Mouse (Mus musculus): ENCODE data around the gene Tmem9b. TPM values are rescaled to one million over a fixed set of nuclear protein-coding genes. Genes with fewer than 3 reads are reported as not detected.

The Tmem9b gene
- total and polyA plus RNA-seq, 2 experiments from 2014 or later, result 159 to 308 TPM

DNA sequence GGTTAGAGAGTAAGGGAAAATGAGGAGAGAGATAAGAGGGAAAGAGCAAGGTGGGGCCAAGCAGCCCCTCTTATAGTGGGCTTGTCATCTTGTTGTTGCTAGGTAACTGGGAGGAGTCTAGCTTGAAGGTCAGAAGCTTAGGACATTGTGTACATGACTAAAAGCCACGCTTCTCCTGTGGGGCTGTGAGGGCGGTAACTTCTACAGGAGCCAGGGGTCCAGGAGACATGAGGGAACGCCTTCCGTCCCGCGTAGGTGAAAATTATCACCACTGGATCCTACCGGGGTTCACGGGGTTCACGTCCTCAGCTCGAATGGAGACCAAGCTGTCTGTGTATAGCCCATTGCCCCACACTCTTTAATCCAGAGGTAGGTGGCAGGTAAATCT lies 57.3 kb downstream of the Tmem9b start:
- 93% methylated on average over 10 of the region's 10 CpGs for WGBS
- TF ChIP-seq CTCF (IDR thresholded peaks at IDR 0.05; ENCODE audit: low read depth), result no peak
- no peak overlapping the region for H3K27ac ChIP-seq
- H3K9ac ChIP-seq (replicated peaks; ENCODE audit: low read length), result no peak overlapping the region
- no peak overlapping the region for H3K4me3 ChIP-seq (ENCODE audit: low read length)
- no peaks in the 10 kb centered on the region for H3K9me3 ChIP-seq (ENCODE audit: low read length)
- H3K27me3 ChIP-seq (ENCODE audit: insufficient read depth, low read length), result no peaks in the 10 kb centered on the region
- no peaks in the 10 kb centered on the region for H3K36me3 ChIP-seq (ENCODE audit: insufficient read depth, low read length)
- no peak overlapping the region for H3K4me2 ChIP-seq (ENCODE audit: low read depth, low read length)
- no peak for ATAC-seq
- no peaks in the 10 kb centered on the region for H3K4me1 ChIP-seq (ENCODE audit: insufficient read depth, low read length)
- DNase-seq (ENCODE audit: low spot score), result no peak

DNA sequence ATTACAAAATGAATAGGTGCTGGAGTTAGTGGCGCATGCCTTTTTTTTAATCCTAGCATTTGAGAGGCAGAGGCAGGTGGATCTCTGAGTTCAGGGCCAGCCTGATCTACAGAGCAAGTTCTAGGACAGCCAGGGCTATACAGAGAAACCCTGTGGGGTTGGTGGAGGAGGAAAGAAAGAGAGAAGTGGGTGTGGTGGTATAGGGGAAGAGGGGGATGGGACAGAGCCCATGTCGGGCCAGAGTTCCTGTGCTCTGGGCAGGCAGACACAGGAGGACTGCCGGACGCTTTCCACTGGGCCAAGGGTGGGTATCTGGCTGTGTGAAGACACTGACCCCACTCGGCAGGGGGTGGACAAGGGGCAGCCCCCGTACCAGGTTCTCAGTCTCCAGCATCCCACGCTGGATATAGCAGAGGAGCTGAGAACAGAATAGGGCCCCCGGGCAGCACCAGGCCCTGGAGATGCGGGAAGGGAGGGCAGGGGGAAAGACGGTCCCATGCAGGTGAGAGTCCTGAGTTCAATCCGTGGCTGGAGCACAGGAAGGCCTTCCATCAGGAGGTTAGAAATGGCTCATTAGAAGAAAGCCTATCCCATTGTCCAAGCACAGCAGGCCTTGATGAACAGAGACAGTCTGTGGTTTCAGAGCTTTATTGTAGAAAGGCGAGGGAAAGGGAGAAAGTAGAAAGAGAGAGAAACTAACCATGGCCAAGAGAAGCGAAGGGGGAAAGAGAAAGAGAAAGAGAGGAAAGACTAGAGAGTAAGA lies 57.9 kb downstream of the Tmem9b start:
- Histone ChIP-seq H3K4me3 (ENCODE audit: low read length) (no peak overlapping the region), H3K36me3 (ENCODE audit: insufficient read depth, low read length) (no peaks in the 10 kb centered on the region), H3K27me3 (ENCODE audit: insufficient read depth, low read length) (no peaks in the 10 kb centered on the region), H3K9ac (replicated peaks; ENCODE audit: low read length) (no peak overlapping the region), H3K9me3 (ENCODE audit: low read length) (no peaks in the 10 kb centered on the region), H3K4me1 (ENCODE audit: insufficient read depth, low read length) (no peaks in the 10 kb centered on the region), H3K27ac (no peak overlapping the region), H3K4me2 (ENCODE audit: low read depth, low read length) (no peak overlapping the region)
- no peak for DNase-seq (ENCODE audit: low spot score)
- ATAC-seq, result no peak
- no peak for TF ChIP-seq CTCF (IDR thresholded peaks at IDR 0.05; ENCODE audit: low read depth)
- 77% methylated on average over 13 of the region's 13 CpGs for WGBS

DNA sequence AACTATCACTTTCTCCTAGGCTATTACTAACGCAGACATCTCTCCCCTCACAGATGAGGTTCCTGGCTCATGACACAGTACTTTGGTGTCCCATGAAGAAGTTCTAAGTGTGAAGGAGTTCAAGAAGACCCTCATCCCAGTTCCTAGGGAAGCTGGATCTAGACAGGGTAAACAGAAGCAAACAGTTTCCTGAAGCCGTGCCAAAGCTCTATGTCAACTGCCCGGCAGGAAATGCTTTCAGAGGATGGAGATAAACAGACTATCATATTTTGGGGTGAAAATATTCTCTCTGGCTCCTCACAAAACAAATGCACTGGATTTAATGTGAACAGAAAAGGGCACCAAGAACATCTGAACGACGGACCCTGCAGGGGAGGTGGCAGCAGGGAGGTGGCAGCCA lies 61.7 kb downstream of the Tmem9b start:
- 83% methylated on average over 5 of the region's 5 CpGs for WGBS
- H3K4me2 ChIP-seq (ENCODE audit: low read depth, low read length), result no peak overlapping the region

DNA sequence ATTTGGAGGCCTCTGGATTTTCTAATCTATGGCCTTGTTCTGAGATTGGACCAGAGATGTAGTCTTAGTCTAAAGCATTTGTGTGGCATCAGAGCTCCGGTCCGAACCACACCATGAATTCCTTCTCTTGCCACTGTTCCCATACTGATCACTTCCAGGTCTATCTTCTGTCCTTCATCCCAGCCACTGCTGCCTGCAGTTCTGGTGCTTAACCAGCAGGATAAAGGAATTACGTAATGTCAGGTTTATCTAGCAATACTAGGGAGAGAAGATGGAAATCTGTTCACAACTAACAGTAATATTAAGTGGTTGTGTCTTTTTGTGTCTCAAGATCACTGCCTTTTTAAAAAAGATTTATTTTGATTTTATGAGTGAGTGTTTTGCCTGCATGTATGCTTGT lies 62.6 kb downstream of the Tmem9b start:
- Histone ChIP-seq H3K9ac (replicated peaks; ENCODE audit: low read length) (no peak overlapping the region), H3K4me2 (ENCODE audit: low read depth, low read length) (no peak overlapping the region), H3K4me3 (ENCODE audit: low read length) (no peak overlapping the region), H3K36me3 (ENCODE audit: insufficient read depth, low read length) (no peaks in the 10 kb centered on the region), H3K9me3 (ENCODE audit: low read length) (no peaks in the 10 kb centered on the region), H3K27ac (no peak overlapping the region), H3K4me1 (ENCODE audit: insufficient read depth, low read length) (no peaks in the 10 kb centered on the region), H3K27me3 (ENCODE audit: insufficient read depth, low read length) (no peaks in the 10 kb centered on the region)
- peak; percentile 52 for TF ChIP-seq CTCF (IDR thresholded peaks at IDR 0.05; ENCODE audit: low read depth)
- DNase-seq (ENCODE audit: low spot score) (no peak), ATAC-seq (no peak)
- 88% methylated on average over 3 of the region's 3 CpGs for WGBS

More for the DNA sequence above, 61.7 kb downstream of the Tmem9b start:
- Histone ChIP-seq H3K9me3 (ENCODE audit: low read length) (no peaks in the 10 kb centered on the region), H3K4me1 (ENCODE audit: insufficient read depth, low read length) (no peaks in the 10 kb centered on the region), H3K4me3 (ENCODE audit: low read length) (no peak overlapping the region), H3K27me3 (ENCODE audit: insufficient read depth, low read length) (no peaks in the 10 kb centered on the region), H3K36me3 (ENCODE audit: insufficient read depth, low read length) (no peaks in the 10 kb centered on the region), H3K27ac (no peak overlapping the region), H3K9ac (replicated peaks; ENCODE audit: low read length) (no peak overlapping the region)
- DNase-seq (ENCODE audit: low spot score), result no peak
- TF ChIP-seq CTCF (IDR thresholded peaks at IDR 0.05; ENCODE audit: low read depth), result no peak
- no peak for ATAC-seq

DNA sequence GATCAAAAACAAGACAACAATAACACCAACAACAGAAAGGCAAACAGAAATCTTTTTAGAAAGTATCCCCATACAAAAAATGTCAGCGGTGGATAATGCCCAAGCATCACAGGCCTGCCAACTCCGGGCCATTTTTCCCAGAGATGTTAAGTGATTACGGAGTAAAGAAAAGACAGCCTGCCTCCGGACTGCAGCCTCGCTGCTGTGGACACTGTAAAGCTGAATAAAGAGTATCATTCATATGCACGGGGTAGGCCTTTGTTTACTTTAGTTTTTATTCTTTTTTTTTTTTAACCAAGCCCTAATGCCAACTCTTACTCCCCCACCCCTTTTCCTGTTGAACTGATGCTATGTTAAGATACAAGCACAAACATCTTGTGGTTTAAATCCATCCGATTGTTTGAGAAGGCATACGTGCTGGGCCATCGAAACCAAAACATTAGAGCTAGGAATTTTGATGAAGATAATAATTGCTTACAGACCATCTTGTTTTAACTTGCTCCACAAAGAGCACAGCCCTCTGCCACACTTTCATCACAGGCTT lies 66.0 kb downstream of the Tmem9b start:
- 38% methylated on average over 9 of the region's 9 CpGs for WGBS
- Histone ChIP-seq H3K27me3 (ENCODE audit: insufficient read depth, low read length) (no peaks in the 10 kb centered on the region), H3K4me1 (ENCODE audit: insufficient read depth, low read length) (no peaks in the 10 kb centered on the region), H3K9me3 (ENCODE audit: low read length) (no peaks in the 10 kb centered on the region), H3K9ac (replicated peaks; ENCODE audit: low read length) (no peak overlapping the region), H3K27ac (no peak overlapping the region), H3K4me3 (ENCODE audit: low read length) (no peak overlapping the region), H3K36me3 (ENCODE audit: insufficient read depth, low read length) (no peaks in the 10 kb centered on the region), H3K4me2 (ENCODE audit: low read depth, low read length) (no peak overlapping the region)
- ATAC-seq (no peak), DNase-seq (ENCODE audit: low spot score) (no peak)
- TF ChIP-seq CTCF (IDR thresholded peaks at IDR 0.05; ENCODE audit: low read depth), result no peak

Other genes with a start within 250 kb of the Tmem9b start
- 2.9 and 4.5 TPM in 2 replicates for gene Trim66, start 244.7 kb downstream of the Tmem9b start, total RNA-seq (2014; rRNA removed)
- 0.61 and 0.73 TPM in 2 replicates for gene Trim66, start 244.7 kb downstream of the Tmem9b start, polyA plus RNA-seq (2015; fragmentation: Nextera tagmentation; extraction: Ambion mirVana)
- gene Rpl27a, start 233.7 kb downstream of the Tmem9b start, total RNA-seq (2014; rRNA removed), result 337 and 346 TPM in 2 replicates
- 100 and 104 TPM in 2 replicates for gene Rpl27a, start 233.7 kb downstream of the Tmem9b start, polyA plus RNA-seq (2015; fragmentation: Nextera tagmentation; extraction: Ambion mirVana)
- gene St5, start 49.3 kb downstream of the Tmem9b start, total RNA-seq (2014; rRNA removed), result 29.7 and 34.0 TPM in 2 replicates
- gene St5, start 49.3 kb downstream of the Tmem9b start, polyA plus RNA-seq (2015; fragmentation: Nextera tagmentation; extraction: Ambion mirVana), result 21.0 and 21.2 TPM in 2 replicates
- 1.5 and 9.9 TPM in 2 replicates for gene Akip1, start 49.2 kb downstream of the Tmem9b start, total RNA-seq (2014; rRNA removed)
- 15.9 and 16.7 TPM in 2 replicates for gene Akip1, start 49.2 kb downstream of the Tmem9b start, polyA plus RNA-seq (2015; fragmentation: Nextera tagmentation; extraction: Ambion mirVana)
- 0.68 TPM in 1 of 2 replicates, not detected in the other for gene BC051019, start 29.0 kb downstream of the Tmem9b start, total RNA-seq (2014; rRNA removed)
- gene BC051019, start 29.0 kb downstream of the Tmem9b start, polyA plus RNA-seq (2015; fragmentation: Nextera tagmentation; extraction: Ambion mirVana), result 0.63 and 0.67 TPM in 2 replicates
- not detected in 2 replicates for gene Ascl3, start 21.1 kb downstream of the Tmem9b start, total RNA-seq (2014; rRNA removed)
- 0.44 TPM in 1 of 2 replicates, not detected in the other for gene Ascl3, start 21.1 kb downstream of the Tmem9b start, polyA plus RNA-seq (2015; fragmentation: Nextera tagmentation; extraction: Ambion mirVana)
- gene Nrip3, start 29.1 kb upstream of the Tmem9b start, total RNA-seq (2014; rRNA removed), result 24.4 and 25.9 TPM in 2 replicates
- gene Nrip3, start 29.1 kb upstream of the Tmem9b start, polyA plus RNA-seq (2015; fragmentation: Nextera tagmentation; extraction: Ambion mirVana), result 24.4 and 25.0 TPM in 2 replicates
- gene Scube2, start 112.8 kb upstream of the Tmem9b start, total RNA-seq (2014; rRNA removed), result 6.6 and 8.2 TPM in 2 replicates
- 3.7 and 4.1 TPM in 2 replicates for gene Scube2, start 112.8 kb upstream of the Tmem9b start, polyA plus RNA-seq (2015; fragmentation: Nextera tagmentation; extraction: Ambion mirVana)
- 174 and 191 TPM in 2 replicates for gene Dennd5a, start 207.6 kb upstream of the Tmem9b start, total RNA-seq (2014; rRNA removed)
- 29.3 and 32.4 TPM in 2 replicates for gene Dennd5a, start 207.6 kb upstream of the Tmem9b start, polyA plus RNA-seq (2015; fragmentation: Nextera tagmentation; extraction: Ambion mirVana)
- gene Tmem41b, start 234.1 kb upstream of the Tmem9b start, total RNA-seq (2014; rRNA removed), result 56.9 and 59.0 TPM in 2 replicates
- 58.7 and 59.6 TPM in 2 replicates for gene Tmem41b, start 234.1 kb upstream of the Tmem9b start, polyA plus RNA-seq (2015; fragmentation: Nextera tagmentation; extraction: Ambion mirVana)

Data from hindbrain, postnatal 0 days (tissue).